Mouse (Mus musculus): ENCODE measurements around the gene Zwilch. TPM values are rescaled to one million over a fixed set of nuclear protein-coding genes. Genes with fewer than 3 reads are reported as not detected.
A peak's percentile ranks its signal among the peaks of the same experiment; 100 is the strongest.
"Not testable (repeated sequence)": the region's sequence is repeated elsewhere in the genome, so short reads cannot be mapped to it uniquely, and the experiment has no call there.

Gene Zwilch
- 1 to 10 TPM; 5.1 to 9.8 TPM for total RNA-seq (2021)
- long read RNA-seq, partial matches to known transcripts, result 0 of 4 reads
- long read RNA-seq, other reads (novel, unspliced or antisense), result 3 of 4 reads

- DNase-seq (ENCODE audit: low spot score in 2 of 2), result peak; percentile 85 to 87
Measured at GRCm38 (mm10) chr9:64172816-64173665, at the start of gene Zwilch, which contains the start of gene Rpl4. TSS of gene Zwilch (minus strand) at chr9:64173104. TSS of gene Rpl4 (plus strand) at chr9:64173375.

- DNase-seq (ENCODE audit: low spot score in 2 of 2), result no peak
Measured at GRCm38 (mm10) chr9:64222098-64222497, 49.2 kb upstream of the Zwilch start.

- DNase-seq (ENCODE audit: low spot score in 2 of 2), result no peak
Measured at GRCm38 (mm10) chr9:64221480-64221879, 48.6 kb upstream of the Zwilch start.

DNA sequence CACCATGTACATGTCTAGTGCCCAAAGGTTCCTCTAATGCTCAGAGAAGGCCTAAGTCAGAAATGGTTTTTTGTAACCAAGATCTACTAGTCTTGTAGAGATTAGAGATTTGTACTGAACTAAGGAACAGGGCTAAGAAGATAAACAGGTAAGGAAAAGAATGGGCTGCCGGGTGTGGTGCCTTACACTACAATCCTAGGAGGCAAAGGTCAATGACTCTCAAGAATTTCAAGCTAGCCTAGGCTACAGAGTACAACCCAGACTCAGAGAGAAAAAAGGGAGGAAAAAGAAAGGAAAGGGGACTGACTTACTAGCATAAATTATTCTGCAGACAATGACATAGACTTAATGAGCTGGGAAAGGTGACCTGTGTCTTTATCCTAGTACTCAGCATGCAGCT lies 47.7 kb upstream of the Zwilch start:
- no peak for DNase-seq (ENCODE audit: low spot score in 2 of 2)

GRCm38 (mm10) chr9:64219772-64220420 lies 47.0 kb upstream of the Zwilch start:
- DNase-seq (ENCODE audit: low spot score in 2 of 2), result no peak

GRCm38 (mm10) chr9:64219305-64219704 lies 46.4 kb upstream of the Zwilch start:
- no peak for DNase-seq (ENCODE audit: low spot score in 2 of 2)

DNA sequence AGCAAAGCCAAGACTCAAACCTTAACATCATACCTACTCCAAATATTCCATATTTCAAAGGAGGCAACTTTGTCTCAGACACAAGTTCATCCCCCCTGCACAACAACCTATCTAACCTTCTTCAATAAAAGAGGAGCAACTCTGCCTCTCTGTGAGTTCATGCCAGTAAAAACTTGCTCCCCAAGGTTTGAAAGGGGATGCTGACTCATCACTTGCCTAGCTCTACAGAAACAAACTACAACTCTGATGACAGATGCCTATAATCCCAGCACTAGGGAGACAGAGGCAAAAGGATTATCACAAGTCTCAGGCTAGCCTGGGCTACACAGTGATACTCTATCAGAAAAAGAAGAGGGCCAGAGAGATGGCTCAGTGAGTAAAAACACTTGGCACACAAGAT lies 45.0 kb upstream of the Zwilch start:
- DNase-seq (ENCODE audit: low spot score in 2 of 2), result no peak

DNA sequence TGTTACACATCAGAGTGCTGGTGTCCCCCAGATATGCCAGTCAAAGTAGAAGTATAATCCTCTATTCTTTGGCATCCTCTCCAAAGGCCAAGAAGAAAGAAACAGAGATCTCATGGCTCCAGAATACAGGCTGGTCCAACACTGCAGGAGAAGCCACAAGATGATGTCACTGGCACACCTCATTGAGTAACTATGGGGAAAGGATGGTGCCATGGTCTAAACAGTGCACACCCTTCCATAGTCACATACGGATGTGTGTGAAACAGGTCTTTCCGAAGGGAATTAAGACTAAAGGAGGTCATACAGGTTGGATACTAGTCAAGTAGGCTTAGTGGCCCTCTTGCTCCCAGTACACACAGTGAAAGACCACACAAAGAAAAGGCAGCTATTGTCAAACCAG lies 43.7 kb upstream of the Zwilch start:
- no peak for DNase-seq (ENCODE audit: low spot score in 2 of 2)

- no peak for DNase-seq (ENCODE audit: low spot score in 2 of 2)
Measured at GRCm38 (mm10) chr9:64216090-64216489, 43.2 kb upstream of the Zwilch start.

DNA sequence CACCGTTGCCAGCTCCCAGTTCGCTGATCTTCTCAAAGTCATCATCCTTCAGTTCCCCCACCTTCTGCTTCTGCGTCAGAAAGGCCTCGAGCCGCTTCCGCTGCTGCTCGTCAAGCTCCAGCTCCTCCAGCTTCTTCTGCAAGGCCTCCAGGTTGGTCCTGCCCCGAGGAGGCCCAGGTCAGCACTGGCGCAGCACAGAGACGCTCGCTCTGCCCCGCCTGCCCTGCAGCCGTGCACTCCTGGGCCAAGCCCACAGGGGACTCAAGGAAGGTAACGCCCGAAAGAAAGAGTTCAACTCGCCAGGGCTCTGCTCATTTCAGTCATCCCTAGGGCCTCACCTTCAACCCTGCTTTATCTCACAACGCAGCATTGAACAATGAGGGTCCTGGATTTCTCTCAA lies 41.5 kb upstream of the Zwilch start:
- DNase-seq (ENCODE audit: low spot score in 2 of 2), result no peak

GRCm38 (mm10) chr9:64207509-64208084 lies 34.7 kb upstream of the Zwilch start:
- no peak for DNase-seq (ENCODE audit: low spot score in 2 of 2)

DNA sequence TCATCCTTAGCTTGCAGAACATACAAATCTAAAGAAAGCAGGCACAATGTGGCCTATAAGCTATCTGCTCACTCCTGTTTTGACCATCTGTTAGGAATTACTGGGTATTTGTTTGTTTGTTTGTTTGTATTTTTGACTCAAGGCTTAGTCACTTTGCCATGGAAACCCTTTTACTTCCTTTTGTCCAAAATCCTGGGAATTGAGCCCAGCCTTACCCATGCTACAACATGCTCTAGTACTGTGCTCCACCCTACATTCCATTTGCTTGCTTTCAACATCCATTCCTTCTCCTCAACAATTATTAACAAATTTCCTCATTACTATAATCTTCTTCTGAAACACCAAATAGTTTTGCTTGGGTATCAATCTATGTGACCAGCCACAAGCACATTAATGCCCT lies 30.0 kb upstream of the Zwilch start:
- DNase-seq (ENCODE audit: low spot score in 2 of 2), result no peak

- DNase-seq (ENCODE audit: low spot score in 2 of 2), result no peak
Measured at GRCm38 (mm10) chr9:64202331-64202730, 29.4 kb upstream of the Zwilch start.

- no peak for DNase-seq (ENCODE audit: low spot score in 2 of 2)
Measured at GRCm38 (mm10) chr9:64199897-64200296, 27.0 kb upstream of the Zwilch start.

- DNase-seq (ENCODE audit: low spot score in 2 of 2), result not testable (repeated sequence)
Measured at GRCm38 (mm10) chr9:64198763-64199418, 26.0 kb upstream of the Zwilch start.

- DNase-seq (ENCODE audit: low spot score in 2 of 2), result no peak
Measured at GRCm38 (mm10) chr9:64198068-64198762, 25.3 kb upstream of the Zwilch start.

- DNase-seq (ENCODE audit: low spot score in 2 of 2), result no peak
Measured at GRCm38 (mm10) chr9:64197524-64197923, 24.6 kb upstream of the Zwilch start.

- DNase-seq (ENCODE audit: low spot score in 2 of 2), result peak; percentile 23 to 41
Measured at GRCm38 (mm10) chr9:64195554-64195953, 22.6 kb upstream of the Zwilch start.

DNA sequence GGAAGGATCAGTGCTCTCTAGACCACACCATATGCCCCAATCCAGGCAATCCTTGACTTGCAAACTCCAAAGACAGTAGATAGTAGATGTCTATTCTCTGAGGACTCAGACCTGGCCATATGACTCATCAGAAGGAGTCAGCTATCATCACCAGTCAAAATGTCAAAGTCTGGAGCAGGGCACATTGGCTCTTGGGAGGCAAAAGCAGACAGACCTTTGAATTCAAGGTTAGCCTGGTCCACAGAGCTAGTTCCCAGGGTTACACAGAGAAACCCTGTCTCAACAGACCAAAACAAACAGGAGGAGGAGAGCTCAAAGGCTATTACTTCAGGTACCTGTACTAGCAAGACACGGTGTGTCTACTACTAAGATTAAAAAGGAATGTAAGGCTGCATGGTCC lies 21.0 kb upstream of the Zwilch start:
- no peak for DNase-seq (ENCODE audit: low spot score in 2 of 2)

- DNase-seq (ENCODE audit: low spot score in 2 of 2), result no peak
Measured at GRCm38 (mm10) chr9:64184166-64184840, 11.4 kb upstream of the Zwilch start.

All from layer of hippocampus, postnatal 10 days (tissue).